Mouse (Mus musculus) layer of hippocampus, postnatal 25 days (tissue): Measurements from ENCODE around the gene Zfp764. TPM values are rescaled to one million over a fixed set of nuclear protein-coding genes. Genes with fewer than 3 reads are reported as not detected.
"Not testable (repeated sequence)": the region's sequence is repeated elsewhere in the genome, so short reads cannot be mapped to it uniquely, and the experiment has no call there.

Source experiments
- DNase-seq, 2 experiments: peaks; one replicate each; pipeline ENCODE4 v3.0.0; 2022; ENCODE audit warnings: mixed read lengths in 2 of 2, low spot score in 1 of 2; ENCODE audit errors: extremely low spot score in 1 of 2
- total RNA-seq, 2 experiments: library from RNA; stranded (reverse); gene quantifications; 2 replicates each; pipeline ENCODE4 v1.2.3; 2021

Gene Zfp764
- total RNA-seq, result 1 to 10 TPM; 3.7 to 4.0 TPM

DNA sequence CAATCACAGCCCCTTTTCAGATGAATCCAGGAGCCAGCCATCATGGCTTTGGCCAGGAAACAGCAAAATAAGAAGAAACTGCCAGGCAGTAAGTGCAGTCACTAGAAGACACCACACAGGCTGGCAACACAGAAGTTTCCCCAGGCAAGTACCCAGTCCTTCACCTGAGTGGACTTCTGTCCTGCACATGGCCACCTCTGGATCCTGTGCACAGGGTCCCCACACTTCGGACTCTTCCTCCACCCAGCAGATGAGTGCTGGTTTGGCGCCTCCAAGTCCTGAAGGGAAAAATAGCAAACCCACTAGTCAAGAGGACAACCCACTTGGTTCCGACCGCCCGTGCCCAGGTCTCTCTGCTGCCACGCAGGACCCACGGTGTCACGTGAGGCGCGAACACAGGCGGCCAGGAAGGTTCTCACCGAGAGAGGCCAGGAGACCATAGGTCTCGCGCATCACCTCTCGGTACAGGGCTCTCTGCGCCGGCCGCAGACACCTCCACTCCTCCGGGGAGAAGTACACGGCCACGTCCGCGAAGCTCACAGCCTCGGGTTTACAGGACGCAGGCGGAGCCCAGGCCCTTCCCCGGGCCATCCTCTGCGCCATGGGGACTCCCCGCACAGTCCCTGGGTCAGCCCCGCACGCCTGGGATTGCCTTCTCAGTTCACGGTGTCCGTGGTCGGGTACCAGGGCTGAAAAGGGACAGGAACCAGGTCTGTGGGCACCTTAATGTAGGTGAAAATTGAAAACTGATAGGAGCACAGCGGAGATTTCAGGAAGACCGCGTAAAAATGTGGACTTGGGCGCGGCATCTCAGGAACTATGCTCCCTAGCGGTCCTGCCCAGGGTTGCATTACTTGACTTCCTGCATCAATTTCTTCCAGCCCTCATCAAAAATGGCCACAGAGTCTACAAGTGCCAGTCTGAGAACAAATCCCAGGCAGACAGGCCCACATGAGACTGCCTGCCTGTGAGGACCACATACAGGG, at the start of gene Zfp764:
Gene Zfp764, minus strand, starts transcription at position 821 of the 986 bp plus-strand sequence.
- DNase-seq, result peak; percentile 70 to 85

DNA sequence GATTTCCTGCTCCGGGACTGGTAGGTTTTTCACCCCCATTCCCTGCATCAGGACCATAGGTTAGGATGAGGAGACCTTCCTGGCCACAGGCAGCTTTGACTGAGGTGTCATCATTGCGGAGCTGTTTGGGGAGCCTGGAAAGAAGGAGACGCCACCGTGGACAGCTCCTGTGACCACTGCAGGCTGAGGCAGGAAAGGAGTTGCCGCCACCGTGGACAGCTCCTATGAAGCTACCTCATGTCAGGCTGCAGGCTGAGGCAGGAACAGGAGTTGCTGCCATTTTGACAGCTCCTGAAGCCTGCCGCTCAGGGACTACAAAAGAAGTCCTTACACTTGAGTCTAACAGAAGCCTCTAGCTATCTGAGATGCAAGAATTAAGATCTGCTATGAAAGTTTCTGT, 48.3 kb upstream of the Zfp764 start:
- DNase-seq, result no peak

DNA sequence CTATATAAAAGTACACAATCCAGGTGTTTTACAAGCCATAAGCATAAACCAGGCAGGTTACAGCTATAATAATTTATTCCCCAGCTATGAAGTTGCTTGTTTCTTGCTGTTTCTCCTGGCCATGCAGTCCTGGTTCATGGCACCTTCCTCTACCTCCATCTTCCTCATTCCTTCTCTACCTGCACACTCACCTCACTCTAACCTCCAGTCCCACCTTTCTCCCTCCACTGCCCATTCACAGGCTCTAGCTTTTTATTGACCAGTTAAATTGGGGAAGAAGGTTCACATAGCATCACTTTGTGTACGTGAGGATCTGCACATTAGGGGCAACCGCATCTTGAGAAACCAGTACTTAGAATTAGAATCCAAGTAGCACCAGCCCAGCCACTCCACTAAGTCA, 46.4 kb upstream of the Zfp764 start:
- no peak for DNase-seq

DNA sequence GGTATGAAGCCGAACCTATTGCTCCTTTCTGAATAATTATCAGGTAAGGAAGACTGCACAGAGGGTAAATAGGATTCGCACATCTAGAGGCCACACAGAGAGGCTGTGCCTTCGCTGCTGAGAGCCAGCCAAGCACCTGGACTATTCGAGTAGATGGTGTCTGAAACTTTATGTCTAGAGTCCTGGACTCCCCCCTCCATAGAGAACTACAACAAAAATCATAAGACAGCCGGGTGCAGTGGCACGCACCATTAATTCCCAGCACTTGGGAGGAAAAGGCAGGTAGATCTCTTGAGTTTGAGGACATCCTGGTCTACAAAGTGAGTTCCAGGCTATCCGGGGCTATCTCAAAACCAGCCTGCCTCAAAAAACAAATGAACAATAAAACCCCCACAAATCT, 43.3 kb upstream of the Zfp764 start:
- DNase-seq, result no peak

DNA sequence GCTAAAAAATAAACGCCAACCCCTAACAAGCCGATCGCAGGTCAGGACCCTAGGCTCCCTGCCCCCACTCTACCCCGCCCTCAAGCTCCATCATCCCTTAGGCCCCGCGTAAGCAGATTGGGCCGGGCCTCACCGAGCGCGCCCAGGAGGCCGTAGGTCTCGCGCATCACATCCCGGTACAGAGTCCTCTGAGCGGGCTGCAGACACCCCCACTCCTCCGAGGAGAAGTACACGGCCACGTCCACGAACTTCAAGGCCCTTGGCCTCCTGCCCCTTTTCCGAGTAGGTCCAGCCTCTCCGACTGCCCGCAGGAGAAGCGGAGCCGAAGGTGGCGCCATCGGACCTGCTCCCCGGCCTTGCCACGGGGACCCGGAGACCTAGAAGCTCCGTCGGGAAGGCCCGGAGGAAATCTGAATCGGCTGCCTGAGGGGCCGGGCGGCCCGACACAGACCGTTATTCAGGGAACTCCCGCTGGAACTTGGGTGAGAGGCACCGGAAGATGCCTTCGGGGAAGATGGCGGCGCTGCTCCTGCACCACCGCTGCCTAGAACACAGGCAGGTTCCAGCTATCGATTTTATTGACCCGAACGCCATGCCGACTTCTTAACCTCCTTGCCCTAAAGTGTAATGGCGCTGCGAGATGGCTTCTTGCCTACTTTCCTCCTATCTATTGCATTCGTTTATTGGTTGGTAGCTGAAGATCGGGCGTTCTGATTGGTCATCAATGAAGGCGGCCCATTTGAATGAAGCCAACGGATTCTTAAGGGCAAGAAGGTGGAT, 42.1 kb upstream of the Zfp764 start, which contains the start of gene Zfp689:
Gene Zfp689, minus strand, starts transcription at position 638 of the 780 bp plus-strand sequence.
- DNase-seq, result peak; percentile 73 to 84

DNA sequence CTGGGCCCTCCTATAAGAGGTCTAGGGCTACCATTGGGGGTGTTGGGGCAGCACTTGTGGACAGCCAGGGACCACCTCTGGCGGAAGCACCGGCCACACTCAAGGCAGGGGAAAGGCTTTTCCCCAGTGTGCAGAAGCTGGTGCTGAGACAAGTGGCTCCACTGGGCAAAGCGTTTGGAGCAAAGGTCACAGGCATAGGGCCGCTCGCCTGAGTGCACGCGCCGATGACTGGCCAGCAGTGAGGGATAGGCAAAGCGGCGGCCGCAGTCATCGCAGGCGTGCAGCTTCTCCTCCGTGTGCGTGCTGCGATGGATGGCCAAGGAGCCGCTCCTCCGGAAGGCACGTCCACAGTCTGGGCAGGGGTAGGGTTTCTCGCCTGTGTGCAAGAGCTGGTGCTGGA, 37.4 kb upstream of the Zfp764 start:
- no peak for DNase-seq

DNA sequence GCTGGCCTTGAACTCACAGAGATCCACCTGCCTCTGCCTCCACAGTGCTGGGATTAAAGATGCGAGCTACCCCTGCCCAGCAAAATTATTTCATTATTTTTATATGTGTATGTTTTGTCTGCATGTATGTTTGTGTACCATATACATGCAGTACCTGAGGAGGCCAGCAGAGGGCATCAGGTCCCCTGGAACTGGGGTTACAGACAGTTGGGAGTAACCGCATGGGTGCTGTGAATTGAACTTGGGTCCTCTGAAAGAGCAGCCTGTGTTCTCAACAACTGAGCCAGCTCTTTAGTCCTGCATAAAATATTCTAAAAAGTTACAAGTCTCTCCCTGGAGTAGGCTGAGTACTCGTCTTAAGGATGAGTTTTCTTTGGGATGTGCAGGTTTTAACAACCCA, 31.1 kb upstream of the Zfp764 start:
- no peak for DNase-seq

DNA sequence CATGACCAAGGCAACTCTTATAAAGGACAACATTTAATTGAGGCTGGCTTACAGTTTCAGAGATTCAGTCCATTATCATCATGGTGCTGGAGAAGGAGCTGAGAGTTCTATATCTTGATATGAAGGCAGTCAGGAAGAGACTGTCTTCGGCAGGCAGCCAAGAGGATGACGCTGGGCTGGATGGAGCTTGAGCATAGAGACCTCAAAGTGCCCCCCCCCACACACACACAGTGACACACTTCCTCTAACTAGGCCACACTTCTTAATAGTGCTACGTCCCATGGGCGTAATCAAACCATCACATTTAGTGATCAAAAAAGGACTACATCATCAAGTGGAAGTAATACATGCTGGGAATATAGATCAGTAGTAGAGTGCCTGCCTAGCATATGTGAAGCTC, 28.6 kb upstream of the Zfp764 start:
- no peak for DNase-seq

DNA sequence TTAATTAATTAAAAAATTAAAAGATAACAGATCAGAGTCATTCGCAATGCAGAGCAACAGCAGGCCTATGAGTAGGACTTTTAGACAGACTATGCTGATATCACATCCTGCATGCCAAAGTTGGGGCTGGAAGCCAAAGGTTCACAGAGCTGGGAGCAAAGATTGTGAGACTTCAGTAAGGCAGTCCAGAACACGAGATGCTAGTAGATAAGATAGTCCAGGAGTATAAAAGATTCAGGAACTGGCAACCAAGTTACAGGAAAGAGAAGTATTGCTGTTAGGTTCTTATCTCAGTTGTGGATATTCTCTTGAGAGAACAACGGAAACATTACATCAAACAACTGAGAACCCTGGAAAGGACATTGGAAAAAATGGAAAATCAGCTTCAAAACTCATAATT, 19.7 kb upstream of the Zfp764 start:
- no peak for DNase-seq

DNA sequence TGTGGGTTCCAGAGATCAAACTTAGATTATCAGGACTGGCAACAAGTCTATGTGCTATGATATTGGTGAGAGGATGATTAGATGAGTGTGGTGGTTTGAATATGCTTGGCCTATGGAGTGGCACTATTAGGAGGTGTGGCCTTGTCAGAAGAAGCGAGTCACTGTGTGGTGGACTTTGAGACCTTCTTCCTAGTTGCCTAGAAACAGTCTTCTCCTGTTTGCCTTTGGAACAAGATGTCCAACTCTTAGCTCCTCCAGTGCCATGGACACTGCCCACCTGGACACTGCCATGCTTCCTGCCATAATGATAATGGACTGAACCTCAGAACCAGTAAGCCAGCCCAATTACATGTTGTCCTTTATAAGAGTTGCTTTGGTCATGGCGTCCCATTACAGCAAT, 19.3 kb upstream of the Zfp764 start:
- no peak for DNase-seq

DNA sequence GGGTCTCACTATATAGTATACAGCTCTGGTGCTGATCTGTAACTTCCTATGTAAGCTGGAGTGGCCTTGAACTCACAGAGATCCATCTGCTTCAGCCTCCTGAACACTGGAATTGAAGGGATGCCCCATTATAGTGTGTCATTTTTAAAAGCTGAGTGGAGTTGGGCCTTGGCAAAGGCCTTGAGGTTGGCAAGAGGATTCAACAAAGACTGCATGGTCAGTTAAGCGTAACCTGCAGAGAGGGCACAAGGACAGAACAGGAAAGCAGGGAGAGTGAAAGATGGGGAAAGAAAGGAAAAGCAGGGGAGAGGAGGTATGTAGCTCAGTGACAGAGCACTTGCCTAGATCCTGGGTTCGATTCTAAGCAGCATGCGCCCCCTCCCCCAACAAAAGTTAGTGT, 18.7 kb upstream of the Zfp764 start:
- DNase-seq, result no peak

DNA sequence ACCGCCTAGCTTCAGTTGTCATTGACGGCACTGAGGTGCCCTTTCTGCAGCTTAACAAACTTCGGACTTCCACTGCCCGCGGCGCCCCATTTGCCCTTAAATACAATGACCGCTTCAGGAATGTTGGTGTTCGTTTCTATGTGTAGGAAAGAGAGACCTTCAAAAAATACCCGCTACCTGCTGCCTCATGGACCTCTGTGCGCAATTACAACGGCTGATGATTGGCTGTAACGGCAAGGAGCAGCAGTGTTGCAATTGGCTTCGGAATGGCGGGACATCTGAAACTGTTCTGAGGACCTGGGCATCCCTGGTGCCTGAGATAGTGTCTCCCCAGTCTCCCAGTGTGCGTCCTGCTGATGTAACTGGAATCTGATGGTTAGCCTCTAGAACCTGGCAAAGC, 15.6 kb upstream of the Zfp764 start:
- DNase-seq, result peak in 1 of 2 experiments; percentile 33

DNA sequence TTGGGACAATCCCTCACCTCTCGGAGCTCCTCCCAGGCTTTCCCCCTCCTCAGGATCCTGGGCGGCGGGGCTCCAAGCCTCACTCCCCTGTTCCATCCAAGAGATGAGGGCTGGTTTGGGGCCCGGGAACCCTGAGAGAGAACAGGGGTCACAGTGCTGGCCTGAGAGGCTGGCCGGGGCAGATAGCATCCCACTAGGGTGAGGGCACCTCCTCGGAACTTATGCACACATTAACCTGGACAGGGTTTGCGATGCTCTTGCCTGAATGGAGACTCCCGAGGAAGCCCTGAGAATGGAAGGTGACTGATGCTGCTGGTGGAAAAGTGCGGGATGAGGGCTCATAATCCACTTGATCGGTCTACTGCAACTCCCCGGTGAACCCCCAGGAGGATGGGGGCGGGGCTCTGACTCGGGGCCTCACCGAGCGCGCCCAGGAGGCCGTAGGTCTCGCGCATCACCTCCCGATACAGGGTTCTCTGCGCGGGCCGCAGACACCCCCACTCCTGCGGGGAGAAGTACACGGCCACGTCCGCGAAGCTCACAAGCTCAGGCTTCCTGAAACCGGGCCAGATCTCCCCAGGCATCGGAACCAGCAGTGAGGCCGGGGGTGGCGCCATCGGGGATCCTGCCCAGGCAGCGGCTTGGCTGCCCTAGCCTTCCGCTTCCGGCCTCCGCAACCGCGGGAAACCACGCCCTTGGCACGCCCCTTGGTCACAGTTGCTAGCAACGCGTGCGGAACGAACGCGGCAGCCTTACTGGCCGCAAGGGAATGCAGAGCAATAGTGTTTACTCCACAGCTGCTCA, 15.0 kb upstream of the Zfp764 start, which contains the start of gene Zfp688:
Gene Zfp688, minus strand, starts transcription at position 681 of the 804 bp plus-strand sequence.
- peak; percentile 88 to 90 for DNase-seq

DNA sequence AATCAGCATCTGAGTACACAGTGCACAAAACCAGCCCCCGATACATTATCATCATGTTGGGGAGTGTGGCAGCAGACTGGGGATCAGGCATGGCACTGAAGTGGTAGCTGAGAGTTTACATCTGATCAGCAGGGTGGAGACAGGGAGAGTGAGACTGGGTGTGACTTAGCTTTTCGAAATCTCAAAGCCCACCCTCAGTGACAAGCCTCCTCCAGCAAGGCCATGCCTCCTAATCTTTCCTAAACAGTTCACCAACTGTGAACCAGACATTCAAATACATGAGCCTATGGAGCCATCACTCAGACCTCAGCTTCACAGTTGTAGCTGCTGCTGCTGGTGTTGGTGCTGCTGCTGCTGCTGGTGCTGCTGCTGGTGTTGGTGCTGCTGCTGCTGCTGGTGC, 4.8 kb upstream of the Zfp764 start:
- no peak for DNase-seq

DNA sequence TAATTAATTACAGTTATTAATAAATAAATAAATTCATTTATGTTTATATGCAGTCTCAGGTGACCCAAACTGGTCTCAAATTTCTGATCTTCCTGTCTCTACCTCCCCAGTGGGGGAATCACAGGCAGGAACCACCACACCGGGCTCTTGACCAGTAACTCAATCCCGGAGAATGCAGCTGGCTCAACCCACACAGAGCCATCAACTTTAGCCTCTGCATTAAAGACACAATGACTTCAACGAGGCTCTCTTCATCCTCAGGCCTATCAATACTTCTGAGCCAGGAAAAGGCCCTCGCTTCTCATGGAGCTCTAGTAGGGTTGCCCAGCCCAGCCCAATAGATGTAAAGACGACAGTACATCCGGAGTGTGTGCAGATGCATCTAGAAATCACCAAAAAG, 2.5 kb downstream of the Zfp764 start:
- DNase-seq, result not testable (repeated sequence)

DNA sequence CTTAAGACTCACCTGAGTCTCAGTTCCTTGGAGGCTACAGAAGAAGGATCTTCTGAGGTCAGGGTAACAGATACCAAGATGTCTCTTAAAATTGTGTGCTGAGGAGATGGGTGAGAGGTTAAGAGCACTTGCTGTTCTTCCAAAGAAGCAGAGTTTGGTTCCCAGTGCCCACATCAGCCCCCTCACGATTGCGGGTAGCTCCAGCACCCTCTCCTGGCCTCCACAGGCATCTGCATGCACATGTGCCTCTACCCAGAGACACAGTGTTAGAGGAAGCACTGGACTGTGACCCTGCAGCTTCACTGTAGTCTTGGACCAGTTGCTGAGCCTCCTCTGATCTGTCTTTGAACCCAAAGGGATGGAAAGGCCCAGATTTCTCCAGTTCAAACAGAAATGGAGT, 3.6 kb downstream of the Zfp764 start:
- DNase-seq, result no peak

DNA sequence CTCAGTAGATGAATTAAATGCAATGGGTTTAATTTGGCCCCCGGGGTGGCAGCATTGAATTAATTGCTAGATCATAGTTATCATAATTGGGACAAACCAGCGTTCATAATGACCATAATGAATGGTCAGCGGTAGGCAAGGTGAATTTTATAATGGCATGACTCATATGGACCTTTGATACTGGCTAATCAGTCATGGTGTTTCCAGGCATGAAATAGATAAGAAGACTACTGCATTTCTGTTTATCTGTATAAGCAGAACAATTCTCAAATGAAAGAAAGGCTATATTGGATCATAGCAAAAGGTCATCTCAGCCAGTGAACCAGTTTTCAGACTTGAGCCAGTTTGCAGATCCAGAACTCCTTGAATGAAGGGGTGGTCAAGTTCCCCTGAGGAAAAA, 6.3 kb downstream of the Zfp764 start:
- no peak for DNase-seq

DNA sequence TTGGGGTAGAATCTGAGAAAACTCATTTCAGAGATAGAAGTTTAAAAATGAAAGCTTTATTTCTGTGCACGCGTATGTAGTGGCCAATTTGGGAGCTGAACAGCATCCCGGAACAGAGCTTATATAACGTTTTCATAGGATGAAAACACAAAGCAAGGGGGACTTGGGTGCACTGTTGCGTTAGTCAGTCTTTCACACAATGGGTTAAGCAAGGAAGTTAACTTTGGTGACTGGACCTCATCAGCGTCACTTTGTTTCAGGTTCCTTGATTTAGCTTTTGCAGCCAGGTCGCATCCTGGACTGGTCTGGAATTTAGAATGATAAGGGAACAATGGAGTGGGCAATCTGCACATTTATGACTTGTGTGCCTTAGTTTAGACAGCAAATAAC, 12.7 kb downstream of the Zfp764 start:
- no peak for DNase-seq

DNA sequence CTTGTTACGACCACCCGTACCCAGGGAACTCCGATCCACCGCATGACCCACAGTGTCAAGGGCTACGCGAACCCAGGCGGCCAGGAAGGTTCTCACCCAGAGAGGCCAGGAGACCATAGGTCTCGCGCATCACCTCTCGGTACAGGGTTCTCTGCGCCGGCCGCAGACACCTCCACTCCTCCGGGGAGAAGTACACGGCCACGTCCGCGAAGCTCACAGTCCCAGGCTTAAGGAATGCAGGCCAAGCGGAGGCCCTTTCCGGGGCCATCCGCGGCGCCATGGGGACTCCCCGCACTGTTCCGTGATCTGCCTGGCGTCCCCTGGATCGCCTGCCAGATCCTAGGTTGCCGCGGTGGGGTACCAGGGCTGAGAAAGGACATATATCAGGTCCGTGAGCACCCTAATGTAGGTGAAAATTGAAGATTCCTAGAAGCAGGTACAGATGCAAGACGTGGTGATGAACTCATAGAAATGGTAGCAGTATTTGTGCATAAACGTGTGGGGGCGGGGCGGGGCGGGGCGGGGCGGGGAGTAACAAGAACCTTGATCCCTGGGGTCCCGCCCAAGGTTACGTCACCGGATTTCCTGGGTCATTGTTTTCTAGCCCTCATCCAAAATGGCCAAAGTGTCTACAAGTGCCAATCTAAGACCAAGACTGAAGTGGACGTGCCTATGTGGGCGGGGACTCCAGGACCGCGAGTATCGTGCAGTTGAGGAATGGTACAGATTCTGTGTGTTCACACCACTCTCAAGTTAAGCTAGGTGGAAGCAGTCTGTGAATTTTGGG, 13.3 kb downstream of the Zfp764 start, which contains the start of gene E430018J23Rik:
Gene E430018J23Rik, minus strand, starts transcription at position 473 of the 787 bp plus-strand sequence.
- peak; percentile 81 to 91 for DNase-seq
